In the genomic region with DNA sequence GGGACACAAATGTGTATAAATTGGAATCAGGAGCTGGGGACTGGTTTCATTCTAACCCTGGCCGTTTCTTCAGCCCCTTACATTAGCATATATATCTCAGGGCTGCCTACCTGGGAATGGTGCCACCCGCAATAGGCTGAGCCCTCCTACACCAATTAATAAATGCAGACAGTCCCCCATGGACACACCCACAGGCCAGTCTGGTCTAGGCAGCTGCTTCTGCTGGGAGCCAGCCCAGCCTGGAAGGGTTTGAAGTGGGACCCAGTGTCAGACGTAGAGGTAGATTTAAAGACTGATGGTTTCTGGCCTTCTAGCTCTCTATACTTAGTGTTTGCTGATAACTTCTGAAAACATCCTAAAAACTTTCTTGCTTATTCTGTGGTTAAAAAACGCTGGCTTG, we compare ENCODE assay signal across 39 mouse cellular contexts. TPM values are rescaled to one million over a fixed set of nuclear protein-coding genes. Genes with fewer than 3 reads are reported as not detected.
A peak's percentile ranks its signal among the peaks of the same experiment; 100 is the strongest.
DNase-seq lines count a peak whose midpoint lies in the region; ATAC-seq lines count a peak whose summit lies in the region.
"Had no signal": no experiment of that assay in that cellular context is flagged by ENCODE, and none has a peak within 500 bp of the region (broad histone marks: within the 10 kb centered on the region; RNA-seq: fewer than 3 reads in every experiment).

No protein-coding gene starts in this region.

- H3K4me1 ChIP-seq in forebrain, embryonic 11.5 days (replicated peaks; ENCODE audit: control insufficient read depth, insufficient read depth, low read length) = no peaks in the 10 kb centered on the region
- H3K4me1 ChIP-seq in forebrain, embryonic 12.5 days = peaks cover 9% of the 10 kb centered on the region; the same call in 1 of the 2 replicates
- peaks cover 14% of the 10 kb centered on the region for H3K4me1 ChIP-seq in hindbrain, embryonic 13.5 days (replicated peaks)
- no peaks in the 10 kb centered on the region for H3K4me1 ChIP-seq in hindbrain, embryonic 11.5 days (replicated peaks; ENCODE audit: control insufficient read depth, insufficient read depth, low read length)
- peaks cover 15% of the 10 kb centered on the region for H3K4me1 ChIP-seq in midbrain, embryonic 13.5 days (replicated peaks)
- 0 out of 2 replicates have a peak, but pooled peaks cover 3% of the 10 kb centered on the region for H3K4me1 ChIP-seq in midbrain, embryonic 16.5 days (ENCODE audit: control insufficient read depth, insufficient read depth, low read length)
- H3K4me1 ChIP-seq: embryonic facial prominence, embryonic 15.5 days; kidney, embryonic 15.5 days had no signal

- no peaks in the 10 kb centered on the region for H3K27me3 ChIP-seq in forebrain, embryonic 11.5 days (ENCODE audit: control insufficient read depth, insufficient read depth, low read length)
- no peaks in the 10 kb centered on the region for H3K27me3 ChIP-seq in forebrain, embryonic 12.5 days
- no peaks in the 10 kb centered on the region for H3K27me3 ChIP-seq in hindbrain, embryonic 13.5 days
- H3K27me3 ChIP-seq in hindbrain, embryonic 11.5 days (ENCODE audit: control insufficient read depth, insufficient read depth, low read length) = no peaks in the 10 kb centered on the region
- no peaks in the 10 kb centered on the region for H3K27me3 ChIP-seq in midbrain, embryonic 13.5 days
- H3K27me3 ChIP-seq in midbrain, embryonic 16.5 days (ENCODE audit: control insufficient read depth, insufficient read depth, low read depth, low read length) = no peaks in the 10 kb centered on the region
- H3K27me3 ChIP-seq: embryonic facial prominence, embryonic 15.5 days; heart, embryonic 12.5 days; kidney, embryonic 15.5 days; liver, embryonic 12.5 days; neural tube, embryonic 12.5 days; Patski had no signal

- H3K27ac ChIP-seq in forebrain, embryonic 11.5 days (ENCODE audit: low read depth, low read length) = no peak overlapping the region
- no peak overlapping the region; the same call in 1 of the 2 replicates for H3K27ac ChIP-seq in forebrain, embryonic 12.5 days
- peak overlapping the region; percentile 20; the same call in 1 of the 2 replicates for H3K27ac ChIP-seq in hindbrain, embryonic 13.5 days
- H3K27ac ChIP-seq in hindbrain, embryonic 11.5 days (ENCODE audit: low read depth, low read length) = no peak overlapping the region
- H3K27ac ChIP-seq in midbrain, embryonic 13.5 days = no peak overlapping the region
- H3K27ac ChIP-seq in midbrain, embryonic 16.5 days (ENCODE audit: low read length) = no peak overlapping the region
- H3K27ac ChIP-seq: embryonic facial prominence, embryonic 10.5 days; embryonic facial prominence, embryonic 15.5 days; kidney, embryonic 15.5 days; layer of hippocampus, adult 2 months; left cerebral cortex, adult 2 months; liver, embryonic 12.5 days; neural tube, embryonic 12.5 days had no signal

- 47% methylated on average over 4 of the region's 4 CpGs for WGBS in forebrain, embryonic 11.5 days
- WGBS in forebrain, embryonic 12.5 days = 51% methylated on average over 4 of the region's 4 CpGs
- 30% methylated on average over 4 of the region's 4 CpGs for WGBS in hindbrain, embryonic 13.5 days
- WGBS in hindbrain, embryonic 11.5 days = 55% methylated on average over 4 of the region's 4 CpGs
- WGBS in midbrain, embryonic 13.5 days = 32% methylated on average over 4 of the region's 4 CpGs
- 31% methylated on average over 4 of the region's 4 CpGs for WGBS in midbrain, embryonic 16.5 days

- H3K9ac ChIP-seq in forebrain, embryonic 11.5 days (ENCODE audit: low read length) = no peak overlapping the region
- no peak overlapping the region for H3K9ac ChIP-seq in forebrain, embryonic 12.5 days
- H3K9ac ChIP-seq in hindbrain, embryonic 13.5 days = peak overlapping the region; percentile 40; the same call in 1 of the 2 replicates
- no peak overlapping the region for H3K9ac ChIP-seq in hindbrain, embryonic 11.5 days (ENCODE audit: low read depth, low read length)
- H3K9ac ChIP-seq in midbrain, embryonic 13.5 days (replicated peaks) = no peak overlapping the region; the same call in 1 of the 2 replicates
- no peak overlapping the region for H3K9ac ChIP-seq in midbrain, embryonic 16.5 days (ENCODE audit: low read depth, low read length)
- H3K9ac ChIP-seq: embryonic facial prominence, embryonic 15.5 days; heart, embryonic 12.5 days; kidney, embryonic 15.5 days; liver, embryonic 12.5 days; liver, postnatal 0 days; neural tube, embryonic 12.5 days had no signal

- H3K36me3 ChIP-seq in forebrain, embryonic 11.5 days (ENCODE audit: control insufficient read depth, insufficient read depth, low read length) = no peaks in the 10 kb centered on the region; the same call in 1 of the 2 replicates
- H3K36me3 ChIP-seq in forebrain, embryonic 12.5 days (replicated peaks) = peaks cover 57% of the 10 kb centered on the region
- peaks cover 68% of the 10 kb centered on the region for H3K36me3 ChIP-seq in hindbrain, embryonic 13.5 days
- H3K36me3 ChIP-seq in hindbrain, embryonic 11.5 days (ENCODE audit: control insufficient read depth, insufficient read depth, low read length) = peaks cover 3% of the 10 kb centered on the region; the same call in 1 of the 2 replicates
- H3K36me3 ChIP-seq in midbrain, embryonic 13.5 days = peaks cover 71% of the 10 kb centered on the region
- H3K36me3 ChIP-seq in midbrain, embryonic 16.5 days (ENCODE audit: control insufficient read depth, insufficient read depth, low read length) = peaks cover 27% of the 10 kb centered on the region

- no peak overlapping the region for H3K4me2 ChIP-seq in forebrain, embryonic 11.5 days (ENCODE audit: low read depth, low read length, severe bottlenecking)
- no peak overlapping the region for H3K4me2 ChIP-seq in forebrain, embryonic 12.5 days
- no peak overlapping the region for H3K4me2 ChIP-seq in hindbrain, embryonic 13.5 days
- no peak overlapping the region for H3K4me2 ChIP-seq in hindbrain, embryonic 11.5 days (replicated peaks; ENCODE audit: low read depth, low read length)
- H3K4me2 ChIP-seq in midbrain, embryonic 13.5 days (replicated peaks) = no peak overlapping the region
- no peak overlapping the region for H3K4me2 ChIP-seq in midbrain, embryonic 16.5 days (ENCODE audit: low read length)
- H3K4me2 ChIP-seq: embryonic facial prominence, embryonic 15.5 days; heart, embryonic 12.5 days; kidney, embryonic 15.5 days; liver, embryonic 12.5 days; neural tube, embryonic 12.5 days had no signal

- 0 out of 2 replicates have a peak, but pooled peaks have one; percentile 44 for ATAC-seq in forebrain, embryonic 11.5 days (replicated peaks; ENCODE audit: low FRiP score)
- no peak for ATAC-seq in forebrain, embryonic 12.5 days (ENCODE audit: low FRiP score)
- no peak for ATAC-seq in hindbrain, embryonic 13.5 days (ENCODE audit: low FRiP score)
- no peak for ATAC-seq in hindbrain, embryonic 11.5 days (ENCODE audit: low FRiP score)
- ATAC-seq in midbrain, embryonic 13.5 days = peak; percentile 44; the same call in 1 of the 2 replicates
- no peak for ATAC-seq in midbrain, embryonic 16.5 days
- ATAC-seq: liver, embryonic 12.5 days; liver, postnatal 0 days; Patski had no signal

- H3K9me3 ChIP-seq in forebrain, embryonic 11.5 days (ENCODE audit: control insufficient read depth, low read length) = no peaks in the 10 kb centered on the region
- H3K9me3 ChIP-seq in forebrain, embryonic 12.5 days = no peaks in the 10 kb centered on the region
- no peaks in the 10 kb centered on the region for H3K9me3 ChIP-seq in hindbrain, embryonic 13.5 days
- no peaks in the 10 kb centered on the region for H3K9me3 ChIP-seq in hindbrain, embryonic 11.5 days (ENCODE audit: control insufficient read depth, low read length)
- no peaks in the 10 kb centered on the region for H3K9me3 ChIP-seq in midbrain, embryonic 13.5 days
- no peaks in the 10 kb centered on the region for H3K9me3 ChIP-seq in midbrain, embryonic 16.5 days (replicated peaks; ENCODE audit: control insufficient read depth, low read length, poor library complexity, severe bottlenecking)
- H3K9me3 ChIP-seq: embryonic facial prominence, embryonic 10.5 days; embryonic facial prominence, embryonic 15.5 days; heart, embryonic 12.5 days; kidney, embryonic 15.5 days; liver, embryonic 12.5 days; neural tube, embryonic 12.5 days had no signal

- H3K4me3 ChIP-seq in forebrain, embryonic 11.5 days (ENCODE audit: low read depth, low read length) = no peak overlapping the region
- no peak overlapping the region for H3K4me3 ChIP-seq in forebrain, embryonic 12.5 days (replicated peaks)
- no peak overlapping the region for H3K4me3 ChIP-seq in hindbrain, embryonic 13.5 days
- H3K4me3 ChIP-seq in hindbrain, embryonic 11.5 days (ENCODE audit: low read depth, low read length) = no peak overlapping the region
- H3K4me3 ChIP-seq in midbrain, embryonic 13.5 days (replicated peaks) = no peak overlapping the region
- no peak overlapping the region for H3K4me3 ChIP-seq in midbrain, embryonic 16.5 days (ENCODE audit: low read depth, low read length)
- H3K4me3 ChIP-seq: embryonic facial prominence, embryonic 10.5 days; embryonic facial prominence, embryonic 15.5 days; heart, embryonic 12.5 days; kidney, embryonic 15.5 days; layer of hippocampus, adult 2 months; left cerebral cortex, adult 2 months; liver, embryonic 12.5 days; myocyte; neural tube, embryonic 12.5 days had no signal

- no peak for DNase-seq in forebrain, embryonic 11.5 days (ENCODE audit: low spot score)
- DNase-seq in hindbrain, embryonic 11.5 days (ENCODE audit: low spot score) = no peak
- no peak for DNase-seq in gastrocnemius, postnatal 36 days
- DNase-seq: adrenal gland, postnatal 10 days; cerebellum, adult 11-12 months; cerebellum, postnatal 25 days; gastrocnemius, postnatal 25 days; heart, adult 18-20 months; heart, postnatal 4 days; kidney, adult 18-20 months; kidney, postnatal 25 days; liver, postnatal 0 days; lung, postnatal 36 days; midbrain, embryonic 14.5 days; thymus, adult 2 months; thymus, postnatal 36 days had no signal

- intact Hi-C loops in gastrocnemius, postnatal 36 days (cut with DNase I) = loop anchor here (10.0 kb wide), 1 partner anchor 584 kb away; a partner anchor contains a TSS

RNA-seq across cellular contexts. Expression of a gene that starts 8.0 kb away (rescaled TPM):
- polyA plus RNA-seq in forebrain, embryonic 11.5 days (2014; fragmentation: Nextera tagmentation; extraction: Ambion mirVana) = 115 and 123 TPM in 2 replicates
- polyA plus RNA-seq in forebrain, embryonic 12.5 days (2016; fragmentation: Nextera tagmentation; extraction: Ambion mirVana) = 131 and 135 TPM in 2 replicates
- 77.9 and 86.6 TPM in 2 replicates for polyA plus RNA-seq in hindbrain, embryonic 13.5 days (2015; fragmentation: Nextera tagmentation; extraction: Ambion mirVana)
- 112 and 121 TPM in 2 replicates for polyA plus RNA-seq in hindbrain, embryonic 11.5 days (2014; fragmentation: Nextera tagmentation; extraction: Ambion mirVana)
- 94.2 and 109 TPM in 2 replicates for polyA plus RNA-seq in midbrain, embryonic 13.5 days (2015; fragmentation: Nextera tagmentation; extraction: Ambion mirVana)
- polyA plus RNA-seq in midbrain, embryonic 16.5 days (2015; fragmentation: Nextera tagmentation; extraction: Ambion mirVana) = 56.0 and 62.3 TPM in 2 replicates
- total RNA-seq in gastrocnemius, postnatal 36 days (2021) = 10 to 100 TPM; 52.2 to 67.4 TPM

RNA-seq across cellular contexts. Expression of a gene that starts 12.1 kb away (rescaled TPM):
- polyA plus RNA-seq in forebrain, embryonic 11.5 days (2014; fragmentation: Nextera tagmentation; extraction: Ambion mirVana) = not detected in 2 replicates
- polyA plus RNA-seq in forebrain, embryonic 12.5 days (2016; fragmentation: Nextera tagmentation; extraction: Ambion mirVana) = not detected in 2 replicates
- polyA plus RNA-seq in hindbrain, embryonic 13.5 days (2015; fragmentation: Nextera tagmentation; extraction: Ambion mirVana) = not detected in 2 replicates
- not detected in 2 replicates for polyA plus RNA-seq in hindbrain, embryonic 11.5 days (2014; fragmentation: Nextera tagmentation; extraction: Ambion mirVana)
- polyA plus RNA-seq in midbrain, embryonic 13.5 days (2015; fragmentation: Nextera tagmentation; extraction: Ambion mirVana) = not detected in 2 replicates
- not detected in 2 replicates for polyA plus RNA-seq in midbrain, embryonic 16.5 days (2015; fragmentation: Nextera tagmentation; extraction: Ambion mirVana)
- total RNA-seq in gastrocnemius, postnatal 36 days (2021) = not detected
- total RNA-seq: adrenal gland, postnatal 10 days; gastrocnemius, adult 18-20 months; gastrocnemius, postnatal 25 days; layer of hippocampus, adult 2 months; layer of hippocampus, postnatal 14 days; left cerebral cortex, adult 2 months; left cerebral cortex, postnatal 36 days; megakaryocyte, adult 5-6 weeks; MEL had no signal
- polyA plus RNA-seq: embryonic facial prominence, embryonic 10.5 days; embryonic facial prominence, embryonic 15.5 days; frontal cortex, adult 2 months; heart, embryonic 12.5 days; intestine, embryonic 14.5 days; kidney, embryonic 15.5 days; limb, embryonic 14.5 days; liver, embryonic 12.5 days; liver, postnatal 0 days; lung, embryonic 16.5 days; midbrain, embryonic 14.5 days; myocyte; neural tube, embryonic 12.5 days had no signal

RNA-seq across cellular contexts. Expression of a gene that starts 16.9 kb away (rescaled TPM):
- polyA plus RNA-seq in forebrain, embryonic 11.5 days (2014; fragmentation: Nextera tagmentation; extraction: Ambion mirVana) = 0.45 TPM in 1 of 2 replicates, not detected in the other
- polyA plus RNA-seq in forebrain, embryonic 12.5 days (2016; fragmentation: Nextera tagmentation; extraction: Ambion mirVana) = 2.2 and 4.3 TPM in 2 replicates
- polyA plus RNA-seq in hindbrain, embryonic 13.5 days (2015; fragmentation: Nextera tagmentation; extraction: Ambion mirVana) = 22.7 and 49.7 TPM in 2 replicates
- polyA plus RNA-seq in hindbrain, embryonic 11.5 days (2014; fragmentation: Nextera tagmentation; extraction: Ambion mirVana) = 14.7 and 23.1 TPM in 2 replicates
- polyA plus RNA-seq in midbrain, embryonic 13.5 days (2015; fragmentation: Nextera tagmentation; extraction: Ambion mirVana) = 2.2 and 5.3 TPM in 2 replicates
- polyA plus RNA-seq in midbrain, embryonic 16.5 days (2015; fragmentation: Nextera tagmentation; extraction: Ambion mirVana) = 8.1 and 8.5 TPM in 2 replicates
- not detected for total RNA-seq in gastrocnemius, postnatal 36 days (2021)
- total RNA-seq: adrenal gland, postnatal 10 days; gastrocnemius, adult 18-20 months; gastrocnemius, postnatal 25 days; heart, adult 18-20 months; megakaryocyte, adult 5-6 weeks; MEL had no signal
- polyA plus RNA-seq: liver, embryonic 12.5 days; liver, postnatal 0 days; myocyte; Patski had no signal

RNA-seq across cellular contexts. Expression of a gene that starts 50.1 kb away (rescaled TPM):
- polyA plus RNA-seq in forebrain, embryonic 11.5 days (2014; fragmentation: Nextera tagmentation; extraction: Ambion mirVana) = 0.29 TPM in 1 of 2 replicates, not detected in the other
- 0.26 TPM in 1 of 2 replicates, not detected in the other for polyA plus RNA-seq in forebrain, embryonic 12.5 days (2016; fragmentation: Nextera tagmentation; extraction: Ambion mirVana)
- polyA plus RNA-seq in hindbrain, embryonic 13.5 days (2015; fragmentation: Nextera tagmentation; extraction: Ambion mirVana) = 0.22 and 0.39 TPM in 2 replicates
- polyA plus RNA-seq in hindbrain, embryonic 11.5 days (2014; fragmentation: Nextera tagmentation; extraction: Ambion mirVana) = 0.32 and 0.66 TPM in 2 replicates
- polyA plus RNA-seq in midbrain, embryonic 13.5 days (2015; fragmentation: Nextera tagmentation; extraction: Ambion mirVana) = 0.12 TPM in 1 of 2 replicates, not detected in the other
- polyA plus RNA-seq in midbrain, embryonic 16.5 days (2015; fragmentation: Nextera tagmentation; extraction: Ambion mirVana) = not detected in 2 replicates
- not detected for total RNA-seq in gastrocnemius, postnatal 36 days (2021)
- total RNA-seq: adrenal gland, postnatal 10 days; gastrocnemius, adult 18-20 months; gastrocnemius, postnatal 25 days; layer of hippocampus, adult 2 months; layer of hippocampus, postnatal 14 days; left cerebral cortex, adult 2 months; left cerebral cortex, postnatal 36 days; megakaryocyte, adult 5-6 weeks; MEL had no signal
- polyA plus RNA-seq: intestine, embryonic 14.5 days; liver, embryonic 12.5 days; liver, postnatal 0 days; midbrain, embryonic 14.5 days; myocyte; neural tube, embryonic 12.5 days; Patski had no signal

Comparison
In these comparisons a context has a peak if more than half of its experiments do, and no peak if none do; other contexts are left out.
1. ATAC-seq: peak in forebrain, embryonic 11.5 days (single experiment) and midbrain, embryonic 13.5 days (single experiment); none in forebrain, embryonic 12.5 days (single experiment), hindbrain, embryonic 13.5 days (single experiment), hindbrain, embryonic 11.5 days (single experiment) and midbrain, embryonic 16.5 days (single experiment).